Mouse (Mus musculus) liver, embryonic 14.5 days (tissue): ENCODE measurements around the gene Gfy. TPM values are rescaled to one million over a fixed set of nuclear protein-coding genes. Genes with fewer than 3 reads are reported as not detected.

Experiments used
- ATAC-seq: fragments of 200-750 bp; cut with Nextera tagmentation; 2 replicates; pipeline ENCODE4 v1.8.0; 2017; ENCODE audit warnings: moderate number of reproducible peaks, mild to moderate bottlenecking, moderate library complexity; ENCODE audit not compliant: insufficient read depth
- DNase-seq, 3 experiments: peaks; one replicate each; pipeline ENCODE4 v3.0.0-alpha.2; 2012 to 2013; ENCODE audit warnings: low read depth in 3 of 3, low spot score in 3 of 3
- H3K27ac ChIP-seq: fragments of 300-500 bp; sonication (generic); 2 replicates; pipeline ENCODE4 v1.5.1; 2014; ENCODE audit warnings: moderate library complexity, mild to moderate bottlenecking, control low read depth, inconsistent platforms
- H3K27me3 ChIP-seq: fragments of 300-500 bp; sonication (generic); 2 replicates; pipeline ENCODE4 v1.6.1; 2014; ENCODE audit warnings: mild to moderate bottlenecking, low read length, moderate library complexity; ENCODE audit not compliant: control insufficient read depth, insufficient read depth
- H3K36me3 ChIP-seq: fragments of 300-500 bp; sonication (generic); replicated peaks from 2 replicates; pipeline ENCODE4 v1.6.1; 2014; ENCODE audit warnings: low read depth; ENCODE audit not compliant: control insufficient read depth, insufficient read depth
- H3K4me1 ChIP-seq, 2 experiments: fragments of 200-500 bp in 1 of 2; fragments of 300-500 bp in 1 of 2; sonication (generic) in 1 of 2; replicated peaks; 2 replicates each; pipeline ENCODE4 v1.6.1; 2012 to 2014; ENCODE audit warnings: antibody characterized with exemption in 1 of 2, inconsistent platforms in 1 of 2, low read length in 1 of 2; ENCODE audit not compliant: control insufficient read depth in 2 of 2, insufficient read depth in 2 of 2
- H3K4me2 ChIP-seq: fragments of 300-500 bp; sonication (generic); 2 replicates; pipeline ENCODE4 v1.6.1; 2014; ENCODE audit warnings: low read depth, mild to moderate bottlenecking, control low read depth, moderate library complexity
- H3K4me3 ChIP-seq, 2 experiments: fragments of 200-500 bp in 1 of 2; fragments of 300-500 bp in 1 of 2; sonication (generic) in 1 of 2; 2 replicates each; pipeline ENCODE4 v1.5.1; 2012 to 2014; ENCODE audit warnings: low read depth in 2 of 2, low read length in 2 of 2, mild to moderate bottlenecking in 2 of 2, control low read depth in 1 of 2, inconsistent platforms in 1 of 2, moderate library complexity in 1 of 2; ENCODE audit not compliant: insufficient read depth in 1 of 2
- H3K9ac ChIP-seq: fragments of 300-500 bp; sonication (generic); replicated peaks from 2 replicates; pipeline ENCODE4 v1.6.1; 2014; ENCODE audit warnings: mild to moderate bottlenecking, control low read depth, moderate library complexity
- H3K9me3 ChIP-seq: fragments of 300-500 bp; sonication (generic); 2 replicates; pipeline ENCODE4 v1.6.1; 2016; ENCODE audit warnings: low read length, mixed read lengths; ENCODE audit not compliant: control insufficient read depth
- CTCF ChIP-seq: IDR thresholded peaks from 2 replicates; pipeline ENCODE4 v1.5.1; 2016; ENCODE audit warnings: antibody characterized with exemption, low read depth, control low read depth
- EP300 ChIP-seq: IDR thresholded peaks from 2 replicates; pipeline ENCODE4 v1.6.1; 2016; ENCODE audit warnings: antibody characterized with exemption, low read depth
- WGBS: fragments of 180-500 bp; shearing (Covaris S2); extraction: QIAGEN DNeasy Blood & Tissue Kit; methylation state at CpG from one replicate; pipeline ENCODE4 v1.1.7; 2014; ENCODE audit not compliant: insufficient replicate concordance; 5-methylcytosine and 5-hydroxymethylcytosine counted together
- microRNA-seq: library from miRNA; unstranded; fragments of <30 nt; microRNA quantifications from one replicate; pipeline ENCODE4, GENCODE M21; 2016
- polyA plus RNA-seq, 2 experiments: library from polyadenylated mRNA; depleted of rRNA in 1 of 2; stranded (reverse) in 1 of 2; unstranded in 1 of 2; fragments of >200 nt; fragmentation: Nextera tagmentation in 1 of 2; extraction: Ambion mirVana in 1 of 2; gene quantifications; 2 replicates each; pipeline versions ENCODE4 v1.2.1 to v1.2.3; 2012 to 2014

Gfy gene
- polyA plus RNA-seq, 2 experiments = not detected

GRCm38 (mm10) chr7:45128624-45129246, 50.6 kb downstream of the Gfy start, which contains the start of gene Rpl13a:
Rpl13a (minus strand) TSS chr7:45128761.
- peaks cover 25% of the 10 kb centered on the region for H3K36me3 ChIP-seq
- ATAC-seq (peak; percentile 77), DNase-seq (peak; percentile 99)
- peak within 1 kb of the TSS; percentile 89 for H3K27ac ChIP-seq
- peak; percentile 90 for TF ChIP-seq CTCF
- peak; percentile 4; the same call in 1 of the 2 replicates for TF ChIP-seq EP300
- no peaks in the 10 kb centered on the region for H3K9me3 ChIP-seq
- H3K9ac ChIP-seq = peak within 1 kb of the TSS; percentile 94
- peak within 1 kb of the TSS; percentile 93 for H3K4me2 ChIP-seq
- WGBS = under 1% methylated on average over 48 of the region's 48 CpGs
- H3K4me1 ChIP-seq = peaks cover 16 to 24% of the 10 kb centered on the region in 2 experiments
- no peaks in the 10 kb centered on the region for H3K27me3 ChIP-seq
- peak within 1 kb of the TSS; percentile 87 to 91 for H3K4me3 ChIP-seq

GRCm38 (mm10) chr7:45127700-45128224, 51.6 kb downstream of the Gfy start:
- TF ChIP-seq CTCF = no peak
- no peak for TF ChIP-seq EP300
- Histone ChIP-seq H3K36me3 (peaks cover 28% of the 10 kb centered on the region), H3K27me3 (no peaks in the 10 kb centered on the region), H3K9me3 (no peaks in the 10 kb centered on the region), H3K4me1 (peaks cover 23 to 28% of the 10 kb centered on the region in 2 experiments), H3K27ac (peak overlapping the region; percentile 83), H3K4me3 (peak overlapping the region; percentile 87 to 91), H3K4me2 (peak overlapping the region; percentile 85), H3K9ac (peak overlapping the region; percentile 94)
- WGBS = under 1% methylated on average over 6 of the region's 6 CpGs
- DNase-seq = no peak
- ATAC-seq = no peak

- H3K9me3 ChIP-seq = no peaks in the 10 kb centered on the region
- H3K4me1 ChIP-seq = peaks cover 23 to 31% of the 10 kb centered on the region in 2 experiments
- WGBS = 10% methylated on average over 21 of the region's 21 CpGs
- H3K9ac ChIP-seq = peak overlapping the region; percentile 94
- DNase-seq = no peak
- peak overlapping the region; percentile 83 for H3K27ac ChIP-seq
- TF ChIP-seq CTCF (no peak; the same call in 1 of the 2 replicates), EP300 (no peak)
- peak overlapping the region; percentile 85 for H3K4me2 ChIP-seq
- ATAC-seq = no peak
- H3K27me3 ChIP-seq = no peaks in the 10 kb centered on the region
- peak overlapping the region; percentile 87 to 91 for H3K4me3 ChIP-seq
- peaks cover 35% of the 10 kb centered on the region for H3K36me3 ChIP-seq
Observed at GRCm38 (mm10) chr7:45126844-45127699, 52.3 kb downstream of the Gfy start.

Small RNAs within 50 kb of the gene (microRNA-seq; reads per million reads assigned to microRNA genes)
- gene Mir5121 (65.5 reads per million, percentile 43 among the genes with 10 or more reads in this experiment), gene Mir7055 (not detected)

Other genes starting within 250 kb of the Gfy start
Only the 30 nearest of the 34 such genes appear.
- gene Cpt1c, start 204.7 kb downstream of the Gfy start, polyA plus RNA-seq (2012; rRNA removed) = 2.5 and 3.0 TPM in 2 replicates
- 0.80 and 1.3 TPM in 2 replicates for gene Cpt1c, start 204.7 kb downstream of the Gfy start, polyA plus RNA-seq (2014; fragmentation: Nextera tagmentation; extraction: Ambion mirVana)
- 168 and 174 TPM in 2 replicates for gene Prmt1, start 193.0 kb downstream of the Gfy start, polyA plus RNA-seq (2012; rRNA removed)
- 50.4 and 51.2 TPM in 2 replicates for gene Prmt1, start 193.0 kb downstream of the Gfy start, polyA plus RNA-seq (2014; fragmentation: Nextera tagmentation; extraction: Ambion mirVana)
- 40.3 and 41.0 TPM in 2 replicates for gene Irf3, start 181.9 kb downstream of the Gfy start, polyA plus RNA-seq (2012; rRNA removed)
- gene Irf3, start 181.9 kb downstream of the Gfy start, polyA plus RNA-seq (2014; fragmentation: Nextera tagmentation; extraction: Ambion mirVana) = 28.0 and 32.1 TPM in 2 replicates
- 11.4 and 14.4 TPM in 2 replicates for gene Bcl2l12, start 180.9 kb downstream of the Gfy start, polyA plus RNA-seq (2012; rRNA removed)
- gene Bcl2l12, start 180.9 kb downstream of the Gfy start, polyA plus RNA-seq (2014; fragmentation: Nextera tagmentation; extraction: Ambion mirVana) = 11.7 and 11.9 TPM in 2 replicates
- gene Scaf1, start 163.2 kb downstream of the Gfy start, polyA plus RNA-seq (2012; rRNA removed) = 16.2 and 16.9 TPM in 2 replicates
- 11.0 and 14.5 TPM in 2 replicates for gene Scaf1, start 163.2 kb downstream of the Gfy start, polyA plus RNA-seq (2014; fragmentation: Nextera tagmentation; extraction: Ambion mirVana)
- 16.3 and 19.7 TPM in 2 replicates for gene Rras, start 161.6 kb downstream of the Gfy start, polyA plus RNA-seq (2012; rRNA removed)
- 15.4 and 20.6 TPM in 2 replicates for gene Rras, start 161.6 kb downstream of the Gfy start, polyA plus RNA-seq (2014; fragmentation: Nextera tagmentation; extraction: Ambion mirVana)
- 1.8 and 2.6 TPM in 2 replicates for gene Prr12, start 126.7 kb downstream of the Gfy start, polyA plus RNA-seq (2012; rRNA removed)
- gene Prr12, start 126.7 kb downstream of the Gfy start, polyA plus RNA-seq (2014; fragmentation: Nextera tagmentation; extraction: Ambion mirVana) = 1.9 and 2.2 TPM in 2 replicates
- 24.5 and 26.4 TPM in 2 replicates for gene Nosip, start 117.1 kb downstream of the Gfy start, polyA plus RNA-seq (2012; rRNA removed)
- 23.1 and 27.4 TPM in 2 replicates for gene Nosip, start 117.1 kb downstream of the Gfy start, polyA plus RNA-seq (2014; fragmentation: Nextera tagmentation; extraction: Ambion mirVana)
- 8.5 and 10.1 TPM in 2 replicates for gene Prrg2, start 116.9 kb downstream of the Gfy start, polyA plus RNA-seq (2012; rRNA removed)
- gene Prrg2, start 116.9 kb downstream of the Gfy start, polyA plus RNA-seq (2014; fragmentation: Nextera tagmentation; extraction: Ambion mirVana) = 6.2 and 7.3 TPM in 2 replicates
- 20.1 and 20.6 TPM in 2 replicates for gene Rcn3, start 87.3 kb downstream of the Gfy start, polyA plus RNA-seq (2012; rRNA removed)
- gene Rcn3, start 87.3 kb downstream of the Gfy start, polyA plus RNA-seq (2014; fragmentation: Nextera tagmentation; extraction: Ambion mirVana) = 19.2 and 21.5 TPM in 2 replicates
- 14.9 and 16.3 TPM in 2 replicates for gene Fcgrt, start 75.7 kb downstream of the Gfy start, polyA plus RNA-seq (2012; rRNA removed)
- gene Fcgrt, start 75.7 kb downstream of the Gfy start, polyA plus RNA-seq (2014; fragmentation: Nextera tagmentation; extraction: Ambion mirVana) = 35.5 and 35.6 TPM in 2 replicates
- gene Rps11, start 55.1 kb downstream of the Gfy start, polyA plus RNA-seq (2012; rRNA removed) = 309 and 366 TPM in 2 replicates
- gene Rps11, start 55.1 kb downstream of the Gfy start, polyA plus RNA-seq (2014; fragmentation: Nextera tagmentation; extraction: Ambion mirVana) = 989 and 1,016 TPM in 2 replicates
- gene Rpl13a, start 50.8 kb downstream of the Gfy start, polyA plus RNA-seq (2012; rRNA removed) = 534 and 909 TPM in 2 replicates
- gene Rpl13a, start 50.8 kb downstream of the Gfy start, polyA plus RNA-seq (2014; fragmentation: Nextera tagmentation; extraction: Ambion mirVana) = 992 and 1,027 TPM in 2 replicates
- gene Gm45713, start 43.3 kb downstream of the Gfy start, polyA plus RNA-seq (2012; rRNA removed) = 0.03 TPM in 1 of 2 replicates, not detected in the other
- gene Gm45713, start 43.3 kb downstream of the Gfy start, polyA plus RNA-seq (2014; fragmentation: Nextera tagmentation; extraction: Ambion mirVana) = 0.15 and 0.63 TPM in 2 replicates
- 12.1 and 13.4 TPM in 2 replicates for gene Flt3l, start 43.1 kb downstream of the Gfy start, polyA plus RNA-seq (2012; rRNA removed)
- gene Flt3l, start 43.1 kb downstream of the Gfy start, polyA plus RNA-seq (2014; fragmentation: Nextera tagmentation; extraction: Ambion mirVana) = 3.9 and 5.5 TPM in 2 replicates
- gene Pih1d1, start 25.3 kb downstream of the Gfy start, polyA plus RNA-seq (2012; rRNA removed) = 38.3 and 43.3 TPM in 2 replicates
- gene Pih1d1, start 25.3 kb downstream of the Gfy start, polyA plus RNA-seq (2014; fragmentation: Nextera tagmentation; extraction: Ambion mirVana) = 44.3 and 45.8 TPM in 2 replicates
- gene Aldh16a1, start 25.0 kb downstream of the Gfy start, polyA plus RNA-seq (2012; rRNA removed) = 17.9 and 19.8 TPM in 2 replicates
- 20.9 and 23.1 TPM in 2 replicates for gene Aldh16a1, start 25.0 kb downstream of the Gfy start, polyA plus RNA-seq (2014; fragmentation: Nextera tagmentation; extraction: Ambion mirVana)
- 0.01 TPM in 2 replicates for gene Slc17a7, start 15.6 kb downstream of the Gfy start, polyA plus RNA-seq (2012; rRNA removed)
- gene Slc17a7, start 15.6 kb downstream of the Gfy start, polyA plus RNA-seq (2014; fragmentation: Nextera tagmentation; extraction: Ambion mirVana) = not detected in 2 replicates
- not detected in 2 replicates for gene Pth2, start 1.4 kb upstream of the Gfy start, polyA plus RNA-seq (2012; rRNA removed)
- not detected in 2 replicates for gene Pth2, start 1.4 kb upstream of the Gfy start, polyA plus RNA-seq (2014; fragmentation: Nextera tagmentation; extraction: Ambion mirVana)
- gene Ccdc155, start 25.3 kb upstream of the Gfy start, polyA plus RNA-seq (2012; rRNA removed) = 0.02 and 0.08 TPM in 2 replicates
- gene Ccdc155, start 25.3 kb upstream of the Gfy start, polyA plus RNA-seq (2014; fragmentation: Nextera tagmentation; extraction: Ambion mirVana) = not detected in 2 replicates
- gene Dkkl1, start 32.6 kb upstream of the Gfy start, polyA plus RNA-seq (2012; rRNA removed) = 1.1 and 1.5 TPM in 2 replicates
- 2.1 and 2.6 TPM in 2 replicates for gene Dkkl1, start 32.6 kb upstream of the Gfy start, polyA plus RNA-seq (2014; fragmentation: Nextera tagmentation; extraction: Ambion mirVana)
- 7.9 and 10.0 TPM in 2 replicates for gene Tead2, start 36.2 kb upstream of the Gfy start, polyA plus RNA-seq (2012; rRNA removed)
- 4.1 and 4.5 TPM in 2 replicates for gene Tead2, start 36.2 kb upstream of the Gfy start, polyA plus RNA-seq (2014; fragmentation: Nextera tagmentation; extraction: Ambion mirVana)
- gene Cd37, start 59.5 kb upstream of the Gfy start, polyA plus RNA-seq (2012; rRNA removed) = 10.5 and 12.8 TPM in 2 replicates
- 9.0 and 9.1 TPM in 2 replicates for gene Cd37, start 59.5 kb upstream of the Gfy start, polyA plus RNA-seq (2014; fragmentation: Nextera tagmentation; extraction: Ambion mirVana)
- 0.03 TPM in 1 of 2 replicates, not detected in the other for gene Slc6a16, start 61.5 kb upstream of the Gfy start, polyA plus RNA-seq (2012; rRNA removed)
- not detected in 2 replicates for gene Slc6a16, start 61.5 kb upstream of the Gfy start, polyA plus RNA-seq (2014; fragmentation: Nextera tagmentation; extraction: Ambion mirVana)
- not detected in 2 replicates for gene Slc6a21, start 97.9 kb upstream of the Gfy start, polyA plus RNA-seq (2012; rRNA removed)
- gene Slc6a21, start 97.9 kb upstream of the Gfy start, polyA plus RNA-seq (2014; fragmentation: Nextera tagmentation; extraction: Ambion mirVana) = not detected in 2 replicates
- 0.70 and 0.87 TPM in 2 replicates for gene Trpm4, start 154.2 kb upstream of the Gfy start, polyA plus RNA-seq (2012; rRNA removed)
- gene Trpm4, start 154.2 kb upstream of the Gfy start, polyA plus RNA-seq (2014; fragmentation: Nextera tagmentation; extraction: Ambion mirVana) = 0.43 and 0.60 TPM in 2 replicates
- gene Hrc, start 155.7 kb upstream of the Gfy start, polyA plus RNA-seq (2012; rRNA removed) = 0.02 and 0.07 TPM in 2 replicates
- not detected in 2 replicates for gene Hrc, start 155.7 kb upstream of the Gfy start, polyA plus RNA-seq (2014; fragmentation: Nextera tagmentation; extraction: Ambion mirVana)
- gene Ppfia3, start 187.4 kb upstream of the Gfy start, polyA plus RNA-seq (2012; rRNA removed) = 0.21 and 0.22 TPM in 2 replicates
- gene Ppfia3, start 187.4 kb upstream of the Gfy start, polyA plus RNA-seq (2014; fragmentation: Nextera tagmentation; extraction: Ambion mirVana) = 0.25 TPM in 1 of 2 replicates, not detected in the other
- gene Lin7b, start 191.0 kb upstream of the Gfy start, polyA plus RNA-seq (2012; rRNA removed) = 0.10 and 0.23 TPM in 2 replicates
- 0.20 TPM in 1 of 2 replicates, not detected in the other for gene Lin7b, start 191.0 kb upstream of the Gfy start, polyA plus RNA-seq (2014; fragmentation: Nextera tagmentation; extraction: Ambion mirVana)
- 132 and 203 TPM in 2 replicates for gene Snrnp70, start 216.2 kb upstream of the Gfy start, polyA plus RNA-seq (2012; rRNA removed)
- gene Snrnp70, start 216.2 kb upstream of the Gfy start, polyA plus RNA-seq (2014; fragmentation: Nextera tagmentation; extraction: Ambion mirVana) = 28.0 and 28.8 TPM in 2 replicates